Mouse (Mus musculus) kidney, adult 2 months (tissue): ENCODE measurements at regions not wholly inside any gene's neighbourhood (a gene's known extent, or its start where the extent isn't known, plus 50 kb on each side); places are given as distances from the start of the nearest gene placed in this dataset.

Source experiments
- CTCF ChIP-seq: fragments of 200-500 bp; conservative IDR thresholded peaks from 2 replicates; pipeline ENCODE4 v1.5.1; 2011; ENCODE audit warnings: low read depth, mild to moderate bottlenecking, control low read depth, low read length, moderate library complexity, mixed read lengths; ENCODE audit not compliant: insufficient read depth, insufficient read length
- POLR2A ChIP-seq: fragments of 200-500 bp; IDR thresholded peaks from one replicate; pipeline ENCODE4 v1.6.1; 2011; ENCODE audit warnings: low read depth, low read length, control low read depth

- no peak for TF ChIP-seq POLR2A
- no peak for TF ChIP-seq CTCF
Measured at GRCm38 (mm10) chr13:5553461-5553860, 307.8 kb upstream of the Klf6 start.
